Mouse (Mus musculus) myocyte (in vitro differentiated cells): Measurements from ENCODE around the gene Prkacb. TPM values are rescaled to one million over a fixed set of nuclear protein-coding genes. Genes with fewer than 3 reads are reported as not detected.

Source experiments
- H3K27me3 ChIP-seq: one replicate; pipeline ENCODE4 v1.6.1; 2011; ENCODE audit not compliant: control insufficient read depth, insufficient read depth, insufficient read length
- H3K36me3 ChIP-seq: one replicate; pipeline ENCODE4 v1.6.1; 2011; ENCODE audit not compliant: control insufficient read depth, insufficient read depth
- H3K4me2 ChIP-seq: one replicate; pipeline ENCODE4 v1.6.1; 2011; ENCODE audit warnings: low read depth, control low read depth
- H3K4me3 ChIP-seq: one replicate; pipeline ENCODE4 v1.5.1; 2011; ENCODE audit warnings: mild to moderate bottlenecking, control low read depth, moderate library complexity
- H3K79me2 ChIP-seq: one replicate; pipeline ENCODE4 v1.6.1; 2011; ENCODE audit not compliant: control insufficient read depth, insufficient read depth
- H3ac ChIP-seq: one replicate; pipeline ENCODE4 v1.6.1; 2011; ENCODE audit not compliant: control insufficient read depth, insufficient read length
- CEBPB ChIP-seq: IDR thresholded peaks from 2 replicates; pipeline ENCODE4 v1.6.1; 2011; ENCODE audit warnings: mild to moderate bottlenecking, moderate library complexity; ENCODE audit not compliant: poor library complexity, insufficient read depth, severe bottlenecking
- E2F4 ChIP-seq: IDR thresholded peaks from one replicate; pipeline ENCODE4 v1.6.1; 2011; ENCODE audit warnings: mild to moderate bottlenecking, control low read depth, moderate library complexity; ENCODE audit not compliant: insufficient read depth
- MAX ChIP-seq: IDR thresholded peaks from one replicate; pipeline ENCODE4 v1.6.1; 2011; ENCODE audit warnings: low read depth, mild to moderate bottlenecking, control low read depth
- MYOD1 ChIP-seq, 3 experiments: IDR thresholded peaks; one replicate each; pipeline ENCODE4 v1.6.1; 2011; ENCODE audit warnings: control low read depth in 2 of 3, low read depth in 2 of 3, mild to moderate bottlenecking in 2 of 3, moderate library complexity in 1 of 3; ENCODE audit not compliant: insufficient read length in 2 of 3, control insufficient read depth in 1 of 3
- MYOG ChIP-seq, 3 experiments: IDR thresholded peaks; one replicate each; pipeline ENCODE4 v1.6.1; 2011; ENCODE audit warnings: control low read depth in 2 of 3, low read depth in 2 of 3, mild to moderate bottlenecking in 2 of 3; ENCODE audit not compliant: insufficient read length in 2 of 3, control insufficient read depth in 1 of 3, insufficient read depth in 1 of 3
- POLR2A ChIP-seq: IDR thresholded peaks from one replicate; pipeline ENCODE4 v1.6.1; 2011; ENCODE audit warnings: low read depth, mild to moderate bottlenecking, control low read depth, moderate library complexity; ENCODE audit not compliant: insufficient read length
- POLR2AphosphoS2 ChIP-seq: IDR thresholded peaks from one replicate; pipeline ENCODE4 v1.6.1; 2011; ENCODE audit warnings: low read depth, control low read depth; ENCODE audit not compliant: insufficient read length
- REST ChIP-seq: IDR thresholded peaks from one replicate; pipeline ENCODE4 v1.6.1; 2011; ENCODE audit warnings: mild to moderate bottlenecking, control low read depth, moderate library complexity; ENCODE audit not compliant: insufficient read depth, insufficient read length
- SRF ChIP-seq: IDR thresholded peaks from one replicate; pipeline ENCODE4 v1.6.1; 2011; ENCODE audit warnings: low read depth; ENCODE audit not compliant: control insufficient read depth, insufficient read length
- TCF12 ChIP-seq: IDR thresholded peaks from one replicate; pipeline ENCODE4 v1.6.1; 2011; ENCODE audit warnings: mild to moderate bottlenecking, control low read depth; ENCODE audit not compliant: poor library complexity, insufficient read depth, severe bottlenecking
- TCF3 ChIP-seq: IDR thresholded peaks from one replicate; pipeline ENCODE4 v1.6.1; 2011; ENCODE audit warnings: low read depth, control low read depth; ENCODE audit not compliant: insufficient read length
- USF1 ChIP-seq: IDR thresholded peaks from one replicate; pipeline ENCODE4 v1.6.1; 2011; ENCODE audit warnings: low read depth, mild to moderate bottlenecking, control low read depth, moderate library complexity
- polyA plus RNA-seq: library from polyadenylated mRNA; unstranded; fragments of >200 nt; fragmentation: generic; extraction: Trizol; gene quantifications from one replicate; pipeline ENCODE4 v1.2.1, GENCODE M21; 2012; ENCODE audit warnings: missing spikeins

The Prkacb gene
- polyA plus RNA-seq, 1 experiment, result 19.6 TPM

GRCm38 (mm10) chr3:146769940-146770659 lies 42.7 kb downstream of the Prkacb start:
- no peak for TF ChIP-seq SRF
- Histone ChIP-seq H3K36me3 (no peaks in the 10 kb centered on the region), H3K79me2 (peaks cover 35% of the 10 kb centered on the region), H3K4me2 (no peak overlapping the region), H3K27me3 (no peaks in the 10 kb centered on the region), H3ac (no peak overlapping the region), H3K4me3 (no peak overlapping the region)

- no peak overlapping the region for H3ac ChIP-seq
- no peak overlapping the region for H3K4me2 ChIP-seq
- TF ChIP-seq E2F4 (no peak), MAX (no peak), POLR2AphosphoS2 (no peak)
- H3K79me2 ChIP-seq, result peaks cover 34% of the 10 kb centered on the region
- H3K4me3 ChIP-seq, result no peak overlapping the region
- H3K27me3 ChIP-seq, result no peaks in the 10 kb centered on the region
- no peaks in the 10 kb centered on the region for H3K36me3 ChIP-seq
Observed at GRCm38 (mm10) chr3:146769569-146769939, 43.2 kb downstream of the Prkacb start.

GRCm38 (mm10) chr3:146768921-146769320 lies 43.9 kb downstream of the Prkacb start:
- Histone ChIP-seq H3K27me3 (no peaks in the 10 kb centered on the region), H3K36me3 (no peaks in the 10 kb centered on the region), H3K4me2 (no peak overlapping the region)

GRCm38 (mm10) chr3:146768360-146768759 lies 44.4 kb downstream of the Prkacb start:
- no peak for TF ChIP-seq MYOG (IDR thresholded peaks at IDR 0.05; ENCODE audit: control insufficient read depth in 1 of 3, insufficient read depth in 1 of 3, insufficient read length in 2 of 3, low read depth in 2 of 3)
- TF ChIP-seq TCF3, result no peak
- TF ChIP-seq SRF, result no peak
- TF ChIP-seq CEBPB, result no peak
- TF ChIP-seq POLR2A, result no peak
- TF ChIP-seq POLR2AphosphoS2, result no peak
- TF ChIP-seq MYOD1 (IDR thresholded peaks at IDR 0.05; ENCODE audit: control insufficient read depth in 1 of 3, insufficient read length in 2 of 3, low read depth in 2 of 3), result no peak
- TF ChIP-seq MAX, result no peak
- TF ChIP-seq REST, result no peak
- no peak for TF ChIP-seq USF1
- TF ChIP-seq TCF12, result no peak
- TF ChIP-seq E2F4, result no peak
- no peaks in the 10 kb centered on the region for H3K27me3 ChIP-seq
- H3K36me3 ChIP-seq, result no peaks in the 10 kb centered on the region
- H3ac ChIP-seq, result no peak overlapping the region
- H3K79me2 ChIP-seq, result peaks cover 32% of the 10 kb centered on the region
- no peak overlapping the region for H3K4me3 ChIP-seq
- no peak overlapping the region for H3K4me2 ChIP-seq

More at GRCm38 (mm10) chr3:146768921-146769320, 43.9 kb downstream of the Prkacb start:
- TF ChIP-seq TCF12 (no peak), MYOD1 (IDR thresholded peaks at IDR 0.05; ENCODE audit: control insufficient read depth in 1 of 3, insufficient read length in 2 of 3, low read depth in 2 of 3) (no peak), REST (no peak), SRF (no peak), MAX (no peak), MYOG (IDR thresholded peaks at IDR 0.05; ENCODE audit: control insufficient read depth in 1 of 3, insufficient read depth in 1 of 3, insufficient read length in 2 of 3, low read depth in 2 of 3) (no peak), USF1 (no peak), CEBPB (no peak), POLR2A (no peak), E2F4 (no peak), POLR2AphosphoS2 (no peak), TCF3 (no peak)
- Histone ChIP-seq H3K4me3 (no peak overlapping the region), H3ac (no peak overlapping the region), H3K79me2 (peaks cover 32% of the 10 kb centered on the region)

GRCm38 (mm10) chr3:146766701-146767181 lies 46.0 kb downstream of the Prkacb start:
- TF ChIP-seq TCF12 (no peak), USF1 (no peak), TCF3 (no peak), MAX (no peak), MYOD1 (IDR thresholded peaks at IDR 0.05; ENCODE audit: control insufficient read depth in 1 of 3, insufficient read length in 2 of 3, low read depth in 2 of 3) (no peak), E2F4 (no peak), POLR2A (no peak)
- Histone ChIP-seq H3K4me2 (no peak overlapping the region), H3K36me3 (no peaks in the 10 kb centered on the region), H3K79me2 (peaks cover 18% of the 10 kb centered on the region), H3ac (no peak overlapping the region), H3K27me3 (no peaks in the 10 kb centered on the region), H3K4me3 (no peak overlapping the region)
